Mouse (Mus musculus) heart, postnatal 0 days (tissue): Measurements from ENCODE around the gene Phactr2. TPM values are rescaled to one million over a fixed set of nuclear protein-coding genes. Genes with fewer than 3 reads are reported as not detected.

Experiments used
- ATAC-seq: fragments of 200-750 bp; cut with Nextera tagmentation; 2 replicates; pipeline ENCODE4 v1.8.0; 2017; ENCODE audit warnings: low read depth, moderate number of reproducible peaks, moderate library complexity; ENCODE audit not compliant: insufficient read depth
- DNase-seq: peaks from one replicate; pipeline ENCODE4 v3.0.0-alpha.2; 2016; ENCODE audit warnings: low spot score
- H3K27ac ChIP-seq: fragments of 300-500 bp; sonication (generic); 2 replicates; pipeline ENCODE4 v1.5.1; 2014; ENCODE audit warnings: low read depth, mild to moderate bottlenecking
- H3K27me3 ChIP-seq: fragments of 300-500 bp; sonication (generic); 2 replicates; pipeline ENCODE4 v1.6.1; 2014; ENCODE audit warnings: low read length, mixed read lengths; ENCODE audit not compliant: control insufficient read depth, insufficient read depth
- H3K36me3 ChIP-seq: fragments of 300-500 bp; sonication (generic); replicated peaks from 2 replicates; pipeline ENCODE4 v1.6.1; 2014; ENCODE audit warnings: low read length, mixed read lengths; ENCODE audit not compliant: control insufficient read depth, insufficient read depth
- H3K4me1 ChIP-seq: fragments of 300-500 bp; sonication (generic); 2 replicates; pipeline ENCODE4 v1.6.1; 2014; ENCODE audit warnings: antibody characterized with exemption; ENCODE audit not compliant: control insufficient read depth, insufficient read depth
- H3K4me2 ChIP-seq: fragments of 300-500 bp; sonication (generic); 2 replicates; pipeline ENCODE4 v1.6.1; 2014; ENCODE audit warnings: low read depth, mild to moderate bottlenecking, low read length, moderate library complexity
- H3K4me3 ChIP-seq: fragments of 300-500 bp; sonication (generic); 2 replicates; pipeline ENCODE4 v1.5.1; 2014; ENCODE audit warnings: low read depth, low read length
- H3K9ac ChIP-seq: fragments of 300-500 bp; sonication (generic); replicated peaks from 2 replicates; pipeline ENCODE4 v1.6.1; 2014; ENCODE audit warnings: low read depth, low read length, mixed read lengths
- H3K9me3 ChIP-seq: fragments of 300-500 bp; sonication (generic); replicated peaks from 2 replicates; pipeline ENCODE4 v1.6.1; 2016; ENCODE audit warnings: low read length; ENCODE audit not compliant: control insufficient read depth
- CTCF ChIP-seq: IDR thresholded peaks from 2 replicates; pipeline ENCODE4 v1.5.1; 2016; ENCODE audit warnings: antibody characterized with exemption, control low read depth, low read depth
- EP300 ChIP-seq: IDR thresholded peaks from 2 replicates; pipeline ENCODE4 v1.6.1; 2016; ENCODE audit warnings: antibody characterized with exemption, low read depth
- WGBS: fragments of 180-500 bp; shearing (Covaris S2); extraction: QIAGEN DNeasy Blood & Tissue Kit; methylation state at CpG from one replicate; pipeline ENCODE4 v1.1.7; 2014; 5-methylcytosine and 5-hydroxymethylcytosine counted together
- polyA plus RNA-seq: library from polyadenylated mRNA; unstranded; fragments of >200 nt; fragmentation: Nextera tagmentation; extraction: Ambion mirVana; gene quantifications from 2 replicates; pipeline ENCODE4 v1.2.1, GENCODE M21; 2015
- total RNA-seq: library from RNA; depleted of rRNA; stranded (reverse); fragments of >200 nt; gene quantifications from 2 replicates; pipeline ENCODE4 v1.2.3, GENCODE M21; 2014; ENCODE audit warnings: low replicate concordance; rRNA removed

Phactr2 gene
- total and polyA plus RNA-seq, 2 experiments from 2014 or later: 39.6 to 51.1 TPM

DNA sequence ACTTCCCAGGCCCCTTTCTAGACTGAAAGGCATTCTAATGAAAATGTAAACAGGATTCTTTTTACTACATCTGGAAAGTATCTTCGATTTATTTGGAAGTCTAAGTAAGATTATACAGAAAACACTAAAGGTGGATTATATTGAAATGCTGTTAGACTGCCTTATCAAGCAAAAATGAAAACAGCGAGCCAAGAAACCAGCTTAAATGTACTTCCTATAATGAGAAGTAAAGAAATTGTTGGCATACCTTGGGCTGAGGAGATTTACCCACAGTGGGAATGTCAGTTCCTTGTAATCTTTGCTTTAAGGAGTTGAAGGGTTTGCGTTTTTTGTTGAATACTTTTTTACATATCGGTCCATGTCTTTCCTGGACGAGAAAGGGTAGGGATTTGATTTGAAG, 305.8 kb downstream of the Phactr2 start:
- H3K36me3 ChIP-seq: no peaks in the 10 kb centered on the region
- DNase-seq (no peak), ATAC-seq (no peak)
- no peak overlapping the region for H3K9ac ChIP-seq
- no peak overlapping the region for H3K4me3 ChIP-seq
- TF ChIP-seq CTCF: no peak
- no peak for TF ChIP-seq EP300
- no peaks in the 10 kb centered on the region for H3K4me1 ChIP-seq
- H3K27ac ChIP-seq: no peak overlapping the region
- H3K9me3 ChIP-seq: no peaks in the 10 kb centered on the region
- H3K27me3 ChIP-seq: no peaks in the 10 kb centered on the region
- WGBS: 56% methylated on average over 5 of the region's 5 CpGs
- H3K4me2 ChIP-seq: no peak overlapping the region

DNA sequence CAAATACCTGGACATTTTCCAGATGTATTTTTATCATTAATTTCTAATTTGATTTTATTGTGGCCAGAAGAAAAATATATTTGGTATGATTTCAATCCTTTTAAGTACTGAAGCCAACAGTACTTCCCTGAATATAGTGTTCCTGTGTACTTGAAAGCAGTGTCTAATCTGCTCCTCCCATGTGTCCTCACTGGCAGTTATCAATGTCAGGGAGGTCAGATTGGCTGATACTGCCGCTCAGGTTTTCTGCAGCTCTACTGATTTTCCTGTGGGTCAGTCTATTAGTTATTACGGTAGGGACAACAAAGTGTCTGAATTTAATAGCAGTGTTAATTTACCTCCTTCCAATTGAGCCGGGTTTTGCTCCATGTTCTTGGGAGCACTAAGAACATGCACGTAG, 312.2 kb downstream of the Phactr2 start:
- H3K9ac ChIP-seq: no peak overlapping the region
- no peak for DNase-seq
- no peaks in the 10 kb centered on the region for H3K27me3 ChIP-seq
- WGBS: 19% methylated on average over 4 of the region's 4 CpGs
- no peaks in the 10 kb centered on the region; the same call in 1 of the 2 replicates for H3K4me1 ChIP-seq
- H3K4me3 ChIP-seq: no peak overlapping the region
- no peak overlapping the region for H3K4me2 ChIP-seq
- no peaks in the 10 kb centered on the region for H3K9me3 ChIP-seq
- H3K36me3 ChIP-seq: no peaks in the 10 kb centered on the region
- TF ChIP-seq CTCF: no peak
- no peak for TF ChIP-seq EP300
- H3K27ac ChIP-seq: no peak overlapping the region
- no peak for ATAC-seq

DNA sequence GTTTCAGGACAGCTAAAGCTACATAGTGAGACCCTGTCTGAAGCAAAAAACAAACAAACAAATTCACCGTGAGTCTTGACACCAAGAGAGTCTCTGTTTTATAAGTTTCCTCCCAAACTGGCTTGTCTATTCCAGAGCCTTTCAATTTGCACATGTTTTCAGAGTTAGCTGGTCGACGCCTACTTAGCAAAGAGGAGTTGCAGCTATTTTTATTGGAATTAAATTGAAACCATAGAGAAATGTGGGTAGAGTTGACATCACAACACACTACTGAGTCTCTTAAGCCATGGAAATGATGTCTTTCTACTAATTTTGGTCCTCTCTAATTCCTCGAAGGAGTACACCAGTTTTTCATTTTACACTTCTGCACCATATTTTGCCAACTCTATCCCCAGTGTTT, 313.3 kb downstream of the Phactr2 start:
- Histone ChIP-seq H3K27ac (no peak overlapping the region), H3K4me1 (no peaks in the 10 kb centered on the region; the same call in 1 of the 2 replicates), H3K9me3 (no peaks in the 10 kb centered on the region), H3K9ac (no peak overlapping the region), H3K27me3 (no peaks in the 10 kb centered on the region), H3K36me3 (no peaks in the 10 kb centered on the region), H3K4me2 (no peak overlapping the region), H3K4me3 (no peak overlapping the region)
- ATAC-seq: no peak
- WGBS: 89% methylated on average over 4 of the region's 4 CpGs
- no peak for TF ChIP-seq CTCF
- TF ChIP-seq EP300: no peak
- DNase-seq: no peak

Other genes starting within 250 kb of the Phactr2 start
- 63.9 and 78.7 TPM in 2 replicates for gene Fuca2, start 25.1 kb upstream of the Phactr2 start, total RNA-seq
- gene Fuca2, start 25.1 kb upstream of the Phactr2 start, polyA plus RNA-seq: 289 and 361 TPM in 2 replicates
- gene Adat2, start 78.5 kb upstream of the Phactr2 start, total RNA-seq: 0.99 TPM in 1 of 2 replicates, not detected in the other
- 2.0 and 2.3 TPM in 2 replicates for gene Adat2, start 78.5 kb upstream of the Phactr2 start, polyA plus RNA-seq
- 31.0 and 46.8 TPM in 2 replicates for gene Pex3, start 78.7 kb upstream of the Phactr2 start, total RNA-seq
- 24.5 and 25.0 TPM in 2 replicates for gene Pex3, start 78.7 kb upstream of the Phactr2 start, polyA plus RNA-seq